33 mouse cellular contexts compared by ENCODE assay signal in the genomic region with DNA sequence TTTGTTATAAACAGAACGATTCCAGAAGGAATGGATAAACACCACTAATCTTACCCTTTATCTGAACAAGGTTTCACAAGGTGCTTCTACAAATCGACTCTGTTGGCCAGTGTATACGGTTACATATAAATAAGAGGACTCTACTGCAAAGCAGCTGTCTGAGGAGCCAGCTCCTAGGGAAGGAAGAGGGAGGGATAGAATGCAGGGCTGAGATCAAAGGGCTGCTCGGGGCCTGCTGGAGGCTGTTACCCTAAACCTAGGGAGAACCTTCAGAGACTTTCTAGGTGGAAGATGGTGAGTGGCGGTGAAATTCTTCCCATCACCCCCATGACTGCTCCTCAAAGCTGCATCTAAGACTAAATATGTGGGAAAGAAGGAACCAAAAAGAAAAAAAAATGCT. TPM values are rescaled to one million over a fixed set of nuclear protein-coding genes. Genes with fewer than 3 reads are reported as not detected.
DNase-seq lines count a peak whose midpoint lies in the region; ATAC-seq and TF ChIP-seq lines count a peak whose summit lies in the region.
"Had no signal": no experiment of that assay in that cellular context is flagged by ENCODE, and none has a peak within 500 bp of the region (broad histone marks: within the 10 kb centered on the region; RNA-seq: fewer than 3 reads in every experiment).

No protein-coding gene starts in this region.

- WGBS in embryonic facial prominence, embryonic 10.5 days = 28% methylated on average over 5 of the region's 5 CpGs
- 8% methylated on average over 5 of the region's 5 CpGs for WGBS in limb, embryonic 14.5 days
- WGBS in forebrain, embryonic 11.5 days = 52% methylated on average over 5 of the region's 5 CpGs

- peak; percentile 45; the same call in 1 of the 2 replicates for ATAC-seq in limb, embryonic 14.5 days (ENCODE audit: low FRiP score, low read depth)
- no peak for ATAC-seq in forebrain, embryonic 11.5 days (replicated peaks; ENCODE audit: low FRiP score)
- ATAC-seq: forebrain, postnatal 0 days; midbrain, embryonic 15.5 days had no signal

- no peak overlapping the region for H3K9ac ChIP-seq in limb, embryonic 14.5 days (ENCODE audit: low read depth, low read length, severe bottlenecking)
- no peak overlapping the region for H3K9ac ChIP-seq in forebrain, embryonic 11.5 days (ENCODE audit: low read length)
- H3K9ac ChIP-seq: forebrain, embryonic 12.5 days; forebrain, postnatal 0 days; heart, embryonic 12.5 days; hindbrain, embryonic 15.5 days; kidney, embryonic 15.5 days; limb, embryonic 15.5 days; liver, embryonic 13.5 days; midbrain, embryonic 15.5 days had no signal

- no peaks in the 10 kb centered on the region for H3K27me3 ChIP-seq in embryonic facial prominence, embryonic 10.5 days (replicated peaks; ENCODE audit: low read depth, poor library complexity, severe bottlenecking)
- no peaks in the 10 kb centered on the region for H3K27me3 ChIP-seq in limb, embryonic 14.5 days (ENCODE audit: control insufficient read depth, insufficient read depth, low read length)
- H3K27me3 ChIP-seq in forebrain, embryonic 11.5 days (ENCODE audit: control insufficient read depth, insufficient read depth, low read length) = no peaks in the 10 kb centered on the region
- H3K27me3 ChIP-seq: forebrain, embryonic 12.5 days; heart, embryonic 12.5 days; hindbrain, embryonic 15.5 days; kidney, embryonic 15.5 days; limb, embryonic 15.5 days; liver, embryonic 13.5 days; midbrain, embryonic 15.5 days had no signal

- H3K27ac ChIP-seq in embryonic facial prominence, embryonic 10.5 days (replicated peaks) = peak overlapping the region; percentile 40; the same call in 1 of the 2 replicates
- H3K27ac ChIP-seq in limb, embryonic 14.5 days (replicated peaks; ENCODE audit: low read depth, low read length) = no peak overlapping the region
- H3K27ac ChIP-seq in forebrain, embryonic 11.5 days (ENCODE audit: low read depth, low read length) = no peak overlapping the region
- H3K27ac ChIP-seq: forebrain, embryonic 12.5 days; hindbrain, embryonic 15.5 days; kidney, embryonic 15.5 days; limb, embryonic 15.5 days; liver, embryonic 13.5 days; macrophage; midbrain, embryonic 15.5 days; stomach, postnatal 0 days had no signal

- no peaks in the 10 kb centered on the region for H3K9me3 ChIP-seq in embryonic facial prominence, embryonic 10.5 days
- H3K9me3 ChIP-seq in limb, embryonic 14.5 days (ENCODE audit: control insufficient read depth, low read length) = no peaks in the 10 kb centered on the region
- H3K9me3 ChIP-seq in forebrain, embryonic 11.5 days (ENCODE audit: control insufficient read depth, low read length) = no peaks in the 10 kb centered on the region
- H3K9me3 ChIP-seq: forebrain, embryonic 12.5 days; G1E; heart, embryonic 12.5 days; hindbrain, embryonic 15.5 days; kidney, embryonic 15.5 days; limb, embryonic 15.5 days; liver, embryonic 13.5 days; midbrain, embryonic 15.5 days had no signal

- no peak overlapping the region for H3K4me3 ChIP-seq in embryonic facial prominence, embryonic 10.5 days
- H3K4me3 ChIP-seq in limb, embryonic 14.5 days (replicated peaks; ENCODE audit: low read length) = no peak overlapping the region
- H3K4me3 ChIP-seq in forebrain, embryonic 11.5 days (ENCODE audit: low read depth, low read length) = no peak overlapping the region
- H3K4me3 ChIP-seq: erythroblast, embryonic 14.5 days; forebrain, embryonic 12.5 days; heart, adult 2 months; heart, embryonic 12.5 days; hindbrain, embryonic 15.5 days; kidney, embryonic 15.5 days; limb, embryonic 15.5 days; liver, embryonic 13.5 days; midbrain, embryonic 15.5 days had no signal

- peak; percentile 49 for DNase-seq in embryo, embryonic 10 days (ENCODE audit: low spot score)
- DNase-seq in embryo, embryonic 9.5 days (ENCODE audit: extremely low spot score) = no peak
- peak; percentile 60 for DNase-seq in embryonic facial prominence, embryonic 10.5 days (ENCODE audit: low spot score)
- peak; percentile 62 for DNase-seq in forelimb bud, embryonic 11.5 days (ENCODE audit: low read depth, low spot score)
- no peak for DNase-seq in limb, embryonic 14.5 days (ENCODE audit: low spot score)
- DNase-seq in thymus, postnatal 10 days (ENCODE audit: low spot score in 2 of 2) = no peak
- no peak for DNase-seq in layer of hippocampus, postnatal 10 days (ENCODE audit: low spot score in 2 of 2)
- no peak for DNase-seq in forebrain, embryonic 11.5 days (ENCODE audit: low spot score)
- DNase-seq: adrenal gland, adult 8-10 months; cerebellum, postnatal 14 days; forebrain, postnatal 0 days; gastrocnemius, postnatal 25 days; heart, adult 2 months; kidney, adult 18-20 months; kidney, postnatal 4 days; layer of hippocampus, postnatal 36 days; liver, embryonic 13.5 days; lung, adult 2 months; lung, postnatal 10 days; right cerebral cortex, adult 18-20 months; right cerebral cortex, postnatal 4 days; thymus, adult 18-20 months; thymus, postnatal 36 days had no signal

- peaks cover 76% of the 10 kb centered on the region for H3K4me1 ChIP-seq in embryonic facial prominence, embryonic 10.5 days
- peaks cover 37% of the 10 kb centered on the region for H3K4me1 ChIP-seq in limb, embryonic 14.5 days (ENCODE audit: control insufficient read depth, insufficient read depth, low read length)
- H3K4me1 ChIP-seq in forebrain, embryonic 11.5 days (replicated peaks; ENCODE audit: control insufficient read depth, insufficient read depth, low read length) = peaks cover 5% of the 10 kb centered on the region

- H3K4me2 ChIP-seq in limb, embryonic 14.5 days (replicated peaks; ENCODE audit: low read depth, low read length, severe bottlenecking) = no peak overlapping the region
- H3K4me2 ChIP-seq in forebrain, embryonic 11.5 days (ENCODE audit: low read depth, low read length, severe bottlenecking) = no peak overlapping the region
- H3K4me2 ChIP-seq: forebrain, embryonic 12.5 days; heart, embryonic 12.5 days; hindbrain, embryonic 15.5 days; kidney, embryonic 15.5 days; limb, embryonic 15.5 days; liver, embryonic 13.5 days; midbrain, embryonic 15.5 days had no signal

- H3K36me3 ChIP-seq in embryonic facial prominence, embryonic 10.5 days (replicated peaks) = no peaks in the 10 kb centered on the region
- H3K36me3 ChIP-seq in limb, embryonic 14.5 days (ENCODE audit: control insufficient read depth, insufficient read depth, low read length) = no peaks in the 10 kb centered on the region
- no peaks in the 10 kb centered on the region for H3K36me3 ChIP-seq in forebrain, embryonic 11.5 days (ENCODE audit: control insufficient read depth, insufficient read depth, low read length)
- H3K36me3 ChIP-seq: forebrain, embryonic 12.5 days; G1E; heart, embryonic 12.5 days; hindbrain, embryonic 15.5 days; kidney, embryonic 15.5 days; limb, embryonic 15.5 days; liver, embryonic 13.5 days; midbrain, embryonic 15.5 days had no signal

- TF ChIP-seq POLR2A in limb, embryonic 14.5 days (IDR thresholded peaks at IDR 0.05; ENCODE audit: borderline replicate concordance, extremely low read depth, insufficient read depth, insufficient read length) = no peak

RNA-seq across cellular contexts. Expression of a gene that starts 20.9 kb away (rescaled TPM):
- polyA plus RNA-seq in embryonic facial prominence, embryonic 10.5 days (2016; fragmentation: Nextera tagmentation; extraction: Ambion mirVana) = 63.0 and 63.1 TPM in 2 replicates
- polyA plus RNA-seq in limb, embryonic 14.5 days (2012; rRNA removed) = 30.3 and 42.7 TPM in 2 replicates
- 67.1 and 68.3 TPM in 2 replicates for polyA plus RNA-seq in limb, embryonic 14.5 days (2014; fragmentation: Nextera tagmentation; extraction: Ambion mirVana)
- 10 to 100 TPM; 33.5 to 34.4 TPM for total RNA-seq in layer of hippocampus, postnatal 10 days (2021)
- 48.0 and 52.7 TPM in 2 replicates for polyA plus RNA-seq in forebrain, embryonic 11.5 days (2014; fragmentation: Nextera tagmentation; extraction: Ambion mirVana)

Comparison
In these comparisons a context has a peak if more than half of its experiments do, and no peak if none do; other contexts are left out.
1. DNase-seq: peak in embryo, embryonic 10 days (single experiment), embryonic facial prominence, embryonic 10.5 days (single experiment) and forelimb bud, embryonic 11.5 days (single experiment); none in embryo, embryonic 9.5 days (single experiment), limb, embryonic 14.5 days (single experiment), thymus, postnatal 10 days (0 of 2), layer of hippocampus, postnatal 10 days (0 of 2) and forebrain, embryonic 11.5 days (single experiment).